Mouse (Mus musculus) mouse embryonic stem cell (cell line): ENCODE results near the gene B2m.
"Not testable (repeated sequence)": the region's sequence is repeated elsewhere in the genome, so short reads cannot be mapped to it uniquely, and the experiment has no call there.

Source experiments
- in situ Hi-C, 2 experiments: fragments of 300-500 bp; cut with MboI; formaldehyde crosslinking; loops; 1 replicate in 1 of 2; 3 replicates in 1 of 2; pipeline ENCODE4 v1.14.3; 2019 to 2020; ENCODE audit warnings: low sequenced_read_pairs in 2 of 2, low pct_unique_long_range_greater_than_20kb in 1 of 2, mixed read lengths in 1 of 2; ENCODE audit not compliant: unreplicated experiment in 1 of 2

Gene B2m

GRCm38 (mm10) chr2:122147508-122148241, at the start of gene B2m:
TSS of gene B2m (plus strand) at chr2:122147686.
- in situ Hi-C loops = no loop called here

DNA sequence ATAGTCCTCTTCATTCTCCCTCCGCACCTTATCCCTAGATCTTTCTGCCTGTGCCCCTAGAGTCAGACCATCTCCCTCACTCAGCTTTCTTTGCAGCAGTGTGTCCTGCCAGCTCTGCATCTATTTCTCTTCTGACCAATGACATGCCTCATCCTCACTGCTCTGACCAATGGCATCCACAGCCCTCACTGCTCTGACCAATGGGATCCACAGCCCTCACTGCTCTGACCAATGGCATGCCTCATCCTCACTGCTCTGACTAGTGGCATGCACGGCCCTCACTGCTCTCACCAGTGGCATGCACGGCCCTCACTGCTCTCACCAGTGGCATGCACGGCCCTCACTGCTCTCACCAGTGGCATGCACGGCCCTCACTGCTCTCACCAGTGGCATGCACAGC, 49.8 kb upstream of the B2m start:
- in situ Hi-C loops = not testable (repeated sequence)

DNA sequence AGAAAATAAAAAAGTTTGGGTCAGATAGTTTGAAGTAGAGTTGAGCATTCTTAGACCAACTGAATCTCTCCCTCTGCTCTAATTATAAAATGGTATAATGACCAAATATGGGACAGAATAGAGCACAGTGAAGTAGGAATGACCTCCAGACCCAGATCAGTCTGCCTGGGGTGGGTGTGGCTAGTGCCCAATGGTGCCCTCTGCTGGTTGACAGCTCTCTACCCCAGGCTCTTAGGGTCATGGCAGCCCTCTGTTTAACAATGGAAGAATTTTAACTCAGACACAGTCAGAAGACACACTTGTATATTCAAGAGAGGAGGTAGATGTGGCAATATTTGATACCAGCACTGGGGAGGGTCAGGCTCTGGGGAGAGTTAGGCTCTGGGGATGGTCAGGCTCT, 45.4 kb upstream of the B2m start:
- in situ Hi-C loops = no loop called here

DNA sequence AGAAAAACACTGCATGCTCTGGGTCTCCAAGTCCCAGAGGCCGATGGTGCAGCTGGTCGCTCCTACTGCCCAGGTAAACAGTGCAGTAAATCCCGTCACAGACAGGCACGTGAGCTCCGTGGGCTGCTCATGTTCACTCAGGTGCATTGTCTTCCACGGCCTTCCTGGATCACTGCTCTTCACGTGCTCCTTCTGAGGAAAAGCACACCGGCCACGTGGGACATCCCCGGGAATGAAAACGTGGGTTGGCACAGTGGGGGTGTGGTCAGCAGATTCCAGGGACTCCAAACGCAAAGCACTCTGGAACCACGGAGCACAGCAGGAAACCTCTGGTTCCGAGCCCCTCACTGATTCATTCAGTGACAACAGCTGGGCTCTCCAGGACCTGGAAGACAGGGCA, 39.4 kb upstream of the B2m start:
- in situ Hi-C loops = no loop called here

DNA sequence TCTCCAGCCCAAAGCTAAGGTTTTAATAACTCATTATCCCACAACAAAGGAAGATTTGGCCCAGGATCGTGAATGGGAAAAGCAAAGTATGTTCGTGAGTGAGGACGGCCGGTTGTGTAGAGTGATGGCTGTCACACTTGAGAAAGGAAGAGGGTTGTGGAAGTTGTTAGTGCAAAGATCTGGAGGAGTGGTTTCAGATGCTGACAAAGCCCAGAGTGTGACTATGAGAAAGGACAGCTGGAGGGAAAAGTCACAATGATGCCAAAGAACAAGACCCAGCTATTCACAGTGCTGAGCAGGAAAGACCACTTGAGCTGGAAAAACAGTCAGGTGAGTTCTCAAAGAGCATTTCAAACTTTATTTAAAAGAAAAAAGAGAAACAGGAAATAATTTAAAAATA, 37.8 kb upstream of the B2m start:
- in situ Hi-C loops = no loop called here

DNA sequence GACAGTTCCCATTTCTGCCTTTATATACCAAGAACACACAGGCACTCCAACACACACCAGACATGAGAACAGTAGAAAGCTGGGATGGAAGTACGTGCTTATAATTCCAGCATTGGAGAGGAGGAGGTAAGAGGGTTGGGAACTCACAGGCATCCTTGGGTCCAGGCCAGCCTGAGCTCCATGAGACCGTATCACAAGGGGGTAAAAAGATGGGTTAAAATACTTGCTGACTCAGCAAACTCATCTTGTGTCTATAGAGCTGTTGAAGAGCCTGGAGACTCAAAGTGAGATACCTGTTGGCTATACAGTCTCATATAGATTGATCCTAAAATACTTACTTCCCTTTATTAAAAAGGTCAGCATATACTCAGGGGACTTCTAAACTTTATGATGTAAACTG, 30.6 kb upstream of the B2m start:
- in situ Hi-C loops = no loop called here

DNA sequence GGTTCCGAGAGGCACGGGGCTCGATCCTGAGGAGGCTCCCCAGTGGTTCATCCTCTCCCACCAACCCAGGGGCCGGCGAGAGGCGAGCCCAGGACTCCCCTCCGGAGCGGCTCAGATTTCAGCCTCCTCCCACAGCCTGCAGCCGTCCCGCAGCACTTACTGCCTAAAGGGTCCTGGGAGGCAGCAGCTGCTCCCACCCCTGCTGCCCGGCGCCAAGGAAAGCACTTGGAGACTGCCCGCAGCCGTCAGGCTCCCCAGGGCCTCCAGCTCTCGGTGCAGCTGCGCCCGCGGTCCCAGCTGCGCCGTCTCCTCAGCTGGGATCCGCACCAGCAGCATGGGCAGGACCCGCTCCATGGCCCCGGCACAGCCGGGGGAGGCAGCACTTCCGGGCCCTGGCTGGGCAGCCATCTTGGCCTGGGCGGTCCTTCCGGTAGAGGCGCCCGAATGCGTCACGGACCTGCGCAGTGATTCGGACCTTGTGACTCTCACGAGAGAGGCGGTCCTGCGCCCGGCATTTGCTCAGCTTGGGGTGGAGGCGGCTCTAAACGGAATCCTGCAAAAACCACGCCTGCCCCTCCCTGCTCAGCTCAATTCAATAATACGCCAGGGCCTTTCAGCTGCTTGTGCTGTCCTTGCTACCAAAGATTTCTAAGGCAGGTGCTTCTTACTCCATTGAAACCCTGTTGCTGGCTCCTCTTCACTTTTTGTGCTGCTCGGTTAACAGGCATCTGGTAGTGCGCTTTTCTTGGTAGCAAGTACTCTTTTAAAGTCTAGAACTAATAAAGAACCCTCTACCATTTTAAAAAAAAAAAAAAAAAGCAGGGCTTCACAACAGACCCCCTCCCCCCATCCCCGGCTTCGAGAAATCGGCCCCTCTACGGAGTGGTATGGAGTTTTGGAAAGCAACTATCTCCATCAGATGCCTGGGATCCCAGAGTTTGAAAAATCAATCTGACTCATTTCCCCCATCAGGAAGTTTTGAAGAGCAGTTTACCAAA, 29.2 kb upstream of the B2m start, which contains the start of gene Spg11:
TSS of gene Spg11 (minus strand) at position 426 of the 998 bp plus-strand sequence.
- in situ Hi-C loops = no loop called here

- in situ Hi-C loops = no loop called here
These were observed 21.6 kb upstream of the B2m start for GRCm38 (mm10) chr2:122125680-122126572.

DNA sequence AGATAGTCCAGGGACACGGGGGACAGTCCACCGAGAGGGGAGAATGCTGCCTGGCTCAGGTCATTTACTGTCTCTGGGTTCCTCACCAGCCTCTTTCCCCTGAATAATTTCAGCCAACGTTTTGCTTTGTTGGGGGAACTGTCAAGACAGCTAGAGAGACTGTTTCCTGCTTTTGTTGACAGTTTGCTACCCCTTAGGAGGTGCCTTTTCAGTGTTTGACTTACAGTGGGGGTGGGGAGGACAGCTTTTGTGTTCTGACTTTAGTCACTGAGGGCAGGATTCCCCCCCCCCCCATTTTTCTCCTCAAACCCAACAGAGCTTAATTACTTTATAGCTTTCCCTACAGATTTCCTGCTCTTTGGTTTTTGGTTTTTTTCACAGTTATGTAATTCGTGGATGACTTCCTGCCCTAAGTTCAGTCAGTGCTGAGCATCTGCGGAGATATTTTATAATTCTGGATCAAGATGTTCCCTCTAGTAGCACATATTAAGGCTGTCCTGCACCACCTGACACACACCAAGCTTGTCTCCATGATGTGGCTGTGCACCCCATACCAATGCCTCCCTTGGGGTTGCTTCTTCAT, 20.6 kb upstream of the B2m start:
- in situ Hi-C loops = no loop called here

DNA sequence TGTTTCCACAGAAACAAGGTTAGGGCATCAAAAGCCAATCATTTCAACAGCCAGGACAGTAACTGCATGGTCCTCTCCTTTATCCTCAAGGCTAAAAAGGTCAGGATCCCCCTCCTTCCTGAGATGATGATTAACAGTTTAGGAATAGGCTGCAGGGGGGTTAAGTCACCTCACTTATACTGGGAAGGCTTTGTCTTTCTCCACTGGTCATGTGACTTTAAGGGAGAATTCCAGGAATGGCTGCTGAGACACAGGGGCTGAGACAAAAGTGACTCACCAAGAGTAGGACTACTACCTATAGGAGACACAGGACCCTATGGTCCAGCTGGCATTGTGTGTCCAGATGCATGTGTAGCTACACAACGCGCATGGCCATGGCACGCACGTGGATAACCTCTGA, 19.9 kb upstream of the B2m start:
- in situ Hi-C loops = no loop called here

DNA sequence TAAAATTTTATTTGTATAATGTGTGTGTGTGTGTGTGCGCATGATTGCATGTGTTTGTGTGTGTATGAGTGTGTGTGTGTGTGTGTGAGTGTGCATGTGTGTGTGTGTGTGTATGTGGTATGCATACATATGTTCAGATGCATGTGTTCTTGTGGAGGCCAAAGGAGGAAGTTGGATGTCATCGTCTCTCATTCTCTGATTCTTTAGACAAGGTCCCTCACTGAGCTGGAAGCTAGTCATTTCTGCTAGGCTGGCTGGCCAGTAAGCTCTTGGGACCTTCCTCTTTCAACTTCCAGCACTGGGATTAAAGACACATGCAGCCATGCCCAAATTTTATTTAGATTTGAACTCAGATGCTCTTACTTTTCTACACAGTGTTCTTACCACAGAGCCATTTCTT, 15.4 kb upstream of the B2m start:
- in situ Hi-C loops = no loop called here

DNA sequence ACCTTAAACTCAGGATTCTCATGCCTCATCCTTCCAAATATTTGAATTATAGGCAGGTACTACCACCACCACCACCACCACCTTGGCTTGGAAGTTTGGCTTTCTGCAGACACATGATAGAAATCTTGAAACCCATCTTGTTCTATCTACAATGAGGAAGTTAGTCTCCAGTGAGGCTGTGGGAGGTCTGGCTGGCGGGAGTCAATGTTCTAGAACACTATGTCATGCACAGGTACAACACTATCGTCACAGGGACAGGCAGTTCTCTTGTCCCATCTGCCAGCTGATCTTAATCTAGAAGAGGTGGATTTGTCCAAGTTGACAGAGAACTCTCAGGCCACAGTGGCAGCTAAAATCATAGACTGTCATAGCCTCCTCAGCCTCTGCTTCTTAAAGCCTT, 14.9 kb upstream of the B2m start:
- in situ Hi-C loops = no loop called here

- in situ Hi-C loops = no loop called here
These were observed 9.5 kb upstream of the B2m start for GRCm38 (mm10) chr2:122137839-122138465.

DNA sequence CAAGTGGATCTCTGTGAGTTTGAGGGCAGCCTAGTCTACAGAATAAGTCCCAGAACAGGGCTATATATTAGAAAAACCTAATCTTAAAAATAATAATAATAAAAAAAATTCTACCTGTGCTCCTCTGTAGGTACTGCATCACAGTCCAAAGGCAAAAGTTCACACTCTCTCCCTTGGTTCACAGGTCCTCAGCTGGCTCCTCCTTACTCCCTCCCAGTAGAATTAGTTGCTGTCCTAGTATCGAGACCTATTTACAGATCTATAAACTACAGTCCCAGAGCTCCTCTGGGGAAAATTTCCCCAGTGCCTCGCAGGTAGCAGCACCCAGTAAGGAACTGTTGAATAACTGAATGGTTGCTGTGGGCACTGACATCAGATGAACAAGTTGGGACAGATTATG, 6.7 kb upstream of the B2m start:
- in situ Hi-C loops = no loop called here

DNA sequence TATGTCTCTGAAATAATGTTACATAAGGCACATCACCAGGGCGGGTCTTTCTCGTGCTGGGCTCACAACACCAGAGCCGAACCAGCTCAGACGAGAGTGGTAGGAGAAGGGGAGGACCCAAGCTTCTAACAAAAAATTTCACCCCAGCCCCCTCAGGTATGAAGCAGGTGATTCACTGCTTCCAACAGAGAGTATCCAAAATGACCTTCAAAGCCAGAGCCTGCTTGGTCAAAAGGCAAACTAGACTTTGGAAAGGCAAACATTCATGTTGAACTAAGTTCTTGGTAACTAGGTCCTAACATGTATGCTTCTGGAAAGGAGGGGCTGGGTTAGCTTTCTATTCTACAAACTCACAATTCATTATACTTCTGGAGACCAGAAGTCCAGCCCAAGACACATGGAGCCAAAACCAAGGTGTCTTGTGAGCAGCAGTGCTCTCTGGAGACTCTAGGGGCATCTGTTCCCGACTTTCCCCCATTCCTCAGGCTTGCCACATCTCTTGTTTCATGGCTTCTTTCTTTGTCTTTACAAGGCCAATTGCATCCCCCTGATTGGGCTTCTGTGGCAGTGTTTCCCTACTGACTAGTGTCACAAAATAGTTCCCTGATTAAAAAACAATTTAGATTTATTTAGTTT, 6.0 kb upstream of the B2m start:
- in situ Hi-C loops = no loop called here

DNA sequence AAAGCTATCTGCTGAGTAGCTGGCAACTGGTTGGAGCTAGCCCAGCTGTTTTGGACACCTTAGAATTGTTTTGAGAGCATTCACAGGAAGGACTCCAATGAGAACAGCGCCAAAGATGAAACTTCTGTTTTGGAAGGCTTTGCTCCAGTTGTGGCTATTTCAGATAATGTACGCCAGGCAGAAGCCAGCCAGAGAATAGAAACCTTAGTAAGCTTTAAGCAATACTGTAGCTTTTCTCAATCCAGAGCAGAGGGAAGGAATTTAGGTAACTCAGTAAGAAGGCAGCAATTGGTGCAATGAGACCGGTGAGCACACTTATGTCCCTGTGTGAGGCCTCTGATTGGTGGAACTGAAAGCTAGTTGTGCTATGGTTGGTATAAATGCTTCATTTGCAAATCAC, 4.4 kb upstream of the B2m start:
- in situ Hi-C loops = no loop called here

- in situ Hi-C loops = no loop called here
These were observed 1.7 kb upstream of the B2m start for GRCm38 (mm10) chr2:122145756-122146155.

- in situ Hi-C loops = no loop called here
These were observed 799 bp upstream of the B2m start for GRCm38 (mm10) chr2:122146687-122147086.
